Mouse (Mus musculus) CD4-positive, CD25-positive, alpha-beta regulatory T cell, adult 4 months (primary cell): ENCODE data around the gene Dgcr2. TPM values are rescaled to one million over a fixed set of nuclear protein-coding genes. Genes with fewer than 3 reads are reported as not detected.

Experiments used
- ATAC-seq: one replicate; pipeline ENCODE4 v1.8.0; 2017
- polyA plus RNA-seq, 2 experiments: library from polyadenylated mRNA; unstranded; fragments of 100-300 nt; shearing (Covaris generic); gene quantifications; one replicate each; pipeline ENCODE4 v1.2.1; 2017

Dgcr2 gene
- polyA plus RNA-seq, 2 experiments from 2014 or later: 20.2 to 28.9 TPM

- ATAC-seq: peak; percentile 93
These were observed 91.0 kb downstream of the Dgcr2 start for GRCm38 (mm10) chr16:17807192-17808009.

GRCm38 (mm10) chr16:17806581-17807191, 91.7 kb downstream of the Dgcr2 start:
- peak; percentile 1 for ATAC-seq

GRCm38 (mm10) chr16:17804982-17805381, 93.4 kb downstream of the Dgcr2 start:
- no peak for ATAC-seq

DNA sequence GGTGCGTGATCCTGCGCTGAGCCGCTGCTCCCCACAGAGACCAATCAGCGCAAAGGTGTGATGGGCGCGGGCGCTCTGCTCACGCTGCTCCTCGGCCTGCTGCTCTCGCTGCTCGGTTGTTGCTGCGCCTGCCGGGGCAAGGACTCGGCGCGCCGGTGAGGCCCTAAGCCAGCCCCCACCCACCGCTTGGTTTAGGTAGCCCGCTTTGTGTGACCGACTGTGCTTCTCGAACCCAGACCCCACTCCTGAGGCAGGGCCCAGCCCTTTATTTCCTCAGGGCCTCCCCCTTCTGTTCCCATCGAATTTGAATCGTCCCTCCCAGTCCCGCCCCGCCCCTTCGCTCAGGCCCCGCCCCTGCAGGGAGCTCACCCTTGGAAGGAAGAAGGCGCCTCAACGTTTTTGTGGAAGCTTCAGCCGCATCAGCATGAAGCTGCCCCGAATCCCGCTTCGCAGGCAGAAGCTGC, 93.9 kb downstream of the Dgcr2 start:
- ATAC-seq: peak; percentile 3

GRCm38 (mm10) chr16:17803675-17804448, 94.5 kb downstream of the Dgcr2 start:
- ATAC-seq: no peak

- no peak for ATAC-seq
These were observed 95.3 kb downstream of the Dgcr2 start for GRCm38 (mm10) chr16:17802839-17803674.

GRCm38 (mm10) chr16:17802456-17802838, 95.9 kb downstream of the Dgcr2 start:
- ATAC-seq: no peak

GRCm38 (mm10) chr16:17801777-17802455, 96.4 kb downstream of the Dgcr2 start:
- ATAC-seq: no peak

DNA sequence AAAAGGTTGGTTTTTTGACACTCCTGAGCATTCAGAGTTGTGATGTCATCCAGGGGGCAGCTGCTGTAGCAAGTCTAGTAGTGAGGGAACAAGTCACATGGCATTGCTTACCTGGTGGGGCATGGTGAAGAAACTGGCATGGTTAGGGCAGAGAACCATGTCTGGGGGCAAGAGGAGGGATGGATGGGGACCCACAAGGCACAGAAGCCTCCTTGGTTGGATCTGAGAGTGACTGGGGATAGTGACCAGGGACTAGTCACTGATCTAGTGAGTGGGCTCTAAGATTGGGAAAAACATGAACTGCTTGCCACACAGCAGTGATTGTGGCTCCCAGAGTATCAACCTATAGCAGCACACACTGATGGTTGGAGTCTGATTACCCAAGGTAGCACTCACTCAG, 98.8 kb downstream of the Dgcr2 start:
- ATAC-seq: no peak

- ATAC-seq: no peak
These were observed 99.8 kb downstream of the Dgcr2 start for GRCm38 (mm10) chr16:17798321-17799180.

- ATAC-seq: no peak
These were observed 100.5 kb downstream of the Dgcr2 start for GRCm38 (mm10) chr16:17797812-17798311.

- no peak for ATAC-seq
These were observed 101.2 kb downstream of the Dgcr2 start, which contains the start of gene Scarf2 for GRCm38 (mm10) chr16:17796971-17797811. TSS of gene Scarf2 (plus strand) at chr16:17797282.

- no peak for ATAC-seq
These were observed 101.8 kb downstream of the Dgcr2 start for GRCm38 (mm10) chr16:17796519-17796918.

GRCm38 (mm10) chr16:17795643-17796042, 102.7 kb downstream of the Dgcr2 start:
- no peak for ATAC-seq

GRCm38 (mm10) chr16:17794047-17794446, 104.3 kb downstream of the Dgcr2 start:
- ATAC-seq: no peak

GRCm38 (mm10) chr16:17792728-17793127, 105.6 kb downstream of the Dgcr2 start:
- ATAC-seq: no peak
